Mouse (Mus musculus): ENCODE data around the gene Tbp. TPM values are rescaled to one million over a fixed set of nuclear protein-coding genes. Genes with fewer than 3 reads are reported as not detected.

The Tbp gene
- 4.3 and 7.3 TPM in 2 replicates for polyA plus RNA-seq (2012; ENCODE audit: low replicate concordance)

GRCm38 (mm10) chr17:15499656-15500394 lies at the start of gene Tbp, which contains the start of gene Psmb1:
TSS of gene Tbp (plus strand) at chr17:15499888.
TSS of gene Psmb1 (minus strand) at chr17:15499751.

GRCm38 (mm10) chr17:15526986-15527810 lies 27.5 kb downstream of the Tbp start, which contains the start of gene Pdcd2:
TSS of gene Pdcd2 (minus strand) at chr17:15527301.

GRCm38 (mm10) chr17:15564014-15564927 lies 64.6 kb downstream of the Tbp start, which contains the start of gene Prdm9:
TSS of gene Prdm9 (minus strand) at chr17:15564354.

Other genes with a start within 250 kb of the Tbp start
- gene Dll1, start 123.0 kb upstream of the Tbp start, polyA plus RNA-seq (2012; ENCODE audit: low replicate concordance): 8.4 and 10.8 TPM in 2 replicates
- 1.6 and 5.7 TPM in 2 replicates for gene Fam120b, start 103.7 kb upstream of the Tbp start, polyA plus RNA-seq (2012; ENCODE audit: low replicate concordance)
- 1.6 and 15.5 TPM in 2 replicates for gene Psmb1, start 137 bp upstream of the Tbp start, polyA plus RNA-seq (2012; ENCODE audit: low replicate concordance)
- gene Pdcd2, start 27.4 kb downstream of the Tbp start, polyA plus RNA-seq (2012; ENCODE audit: low replicate concordance): 43.4 and 96.2 TPM in 2 replicates
- gene Prdm9, start 64.5 kb downstream of the Tbp start, polyA plus RNA-seq (2012; ENCODE audit: low replicate concordance): 0.98 TPM in 1 of 2 replicates, not detected in the other
- gene Chd1, start 205.1 kb downstream of the Tbp start, polyA plus RNA-seq (2012; ENCODE audit: low replicate concordance): 130 and 140 TPM in 2 replicates